Mouse (Mus musculus) liver, adult 2 months (tissue): Measurements from ENCODE around the gene Apex1.
"Not testable (repeated sequence)": the region's sequence is repeated elsewhere in the genome, so short reads cannot be mapped to it uniquely, and the experiment has no call there.

Experiments
- CTCF ChIP-seq: fragments of 200-500 bp; IDR thresholded peaks from 2 replicates; pipeline ENCODE4 v1.5.1; 2011; ENCODE audit warnings: low read depth, low read length, control low read depth
- POLR2A ChIP-seq: fragments of 200-500 bp; IDR thresholded peaks from 2 replicates; pipeline ENCODE4 v1.6.1; 2011; ENCODE audit warnings: low read length, control low read depth; ENCODE audit not compliant: insufficient read depth; ENCODE audit errors: extremely low read depth

GRCm38 (mm10) chr14:50945081-50945480 is 20.3 kb downstream of the Apex1 start:
- TF ChIP-seq CTCF, POLR2A: not testable (repeated sequence)
